Mouse (Mus musculus): ENCODE measurements around the gene Pih1d1. TPM values are rescaled to one million over a fixed set of nuclear protein-coding genes. Genes with fewer than 3 reads are reported as not detected.

Pih1d1 gene
- total and polyA plus RNA-seq, 3 experiments, result 141 to 148 TPM; not detected in 1

DNA sequence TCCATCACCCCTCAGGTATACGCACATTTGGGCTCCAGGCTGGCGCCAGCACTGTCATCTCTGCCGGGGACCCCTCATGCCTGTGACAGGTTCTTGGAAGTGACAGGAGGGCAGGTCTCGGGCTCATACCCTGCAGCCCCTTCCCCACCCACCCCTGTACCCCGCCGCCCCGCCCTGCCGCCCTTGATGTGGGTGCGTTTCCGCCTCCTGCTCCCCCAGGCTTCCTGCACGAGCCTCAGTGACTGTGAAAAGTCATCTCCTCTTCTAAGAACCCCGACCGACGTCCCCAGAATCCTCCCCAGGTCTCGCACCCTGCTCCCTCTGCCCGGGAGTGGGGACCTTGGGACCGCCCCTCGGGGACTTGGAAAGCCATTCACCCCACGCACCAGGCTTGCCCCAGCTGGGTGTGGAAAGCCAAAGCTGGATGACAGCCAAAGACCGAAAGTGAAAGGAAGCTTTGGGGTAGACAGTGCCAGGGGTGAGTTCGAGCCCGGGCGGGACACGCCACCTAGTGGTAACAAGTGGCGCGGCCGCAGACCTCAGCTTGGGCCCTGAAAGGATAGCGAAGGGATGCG lies 18.0 kb upstream of the Pih1d1 start, which contains the start of the genes Gm45713 and Flt3l (continued):
- TF ChIP-seq E2F4 (IDR thresholded peaks at IDR 0.05; ENCODE audit: borderline replicate concordance, low read depth, low read length), result no peak

DNA sequence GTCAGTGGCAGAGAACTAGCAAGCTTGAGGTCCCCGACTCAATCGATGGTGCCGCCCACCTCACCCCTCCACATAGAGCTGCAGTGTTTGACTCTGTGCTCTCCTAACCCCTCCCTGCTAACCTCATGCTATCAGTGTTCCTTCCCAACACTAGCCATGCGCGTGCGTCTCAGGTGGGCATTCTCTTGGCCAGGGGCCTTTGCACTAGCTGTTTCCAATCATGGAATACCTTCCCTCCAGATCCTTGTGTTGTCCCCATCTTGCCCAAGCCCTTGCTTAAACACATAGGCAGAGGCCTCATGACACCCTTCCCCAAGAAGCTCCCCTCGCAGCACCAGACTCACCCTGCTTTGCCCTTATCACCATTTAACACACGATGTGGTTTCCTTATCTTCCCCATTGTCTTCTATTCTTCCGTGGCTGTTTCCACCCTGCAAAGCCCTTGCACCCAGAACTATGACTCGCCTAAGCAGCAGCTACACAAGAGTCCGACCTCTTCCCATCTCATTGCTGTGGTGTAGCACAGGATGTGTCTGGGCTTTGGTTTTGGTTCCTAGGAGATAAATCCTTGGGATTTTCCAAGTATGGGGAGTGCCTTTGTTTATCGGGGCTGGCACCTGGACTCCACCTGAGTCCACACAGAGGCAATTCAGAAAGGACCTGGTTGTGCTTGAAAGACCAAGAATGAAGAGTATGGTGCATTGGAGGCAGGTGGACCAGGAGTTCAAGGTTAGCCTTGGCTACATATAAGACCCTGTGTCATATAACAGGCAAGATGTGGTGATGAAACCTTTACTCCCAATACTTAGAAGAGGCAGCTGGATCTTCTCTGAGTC lies 16.7 kb upstream of the Pih1d1 start:
- Histone ChIP-seq H3K79me2 (ENCODE audit: control insufficient read depth, insufficient read depth, low read length, poor library complexity) (no peaks in the 10 kb centered on the region; the same call in 1 of the 2 replicates), H3K9me3 (replicated peaks; ENCODE audit: insufficient read depth, low read length) (no peaks in the 10 kb centered on the region), H3K9ac (ENCODE audit: control insufficient read depth, low read depth, low read length, poor library complexity, severe bottlenecking) (peak overlapping the region; percentile 75), H3K27me3 (ENCODE audit: control insufficient read depth in 1 of 2, insufficient read depth in 2 of 2, low read length in 2 of 2) (no peaks in the 10 kb centered on the region), H3K27ac (ENCODE audit: control insufficient read depth, low read depth, low read length) (peak overlapping the region; percentile 92), H3K4me3 (ENCODE audit: control insufficient read depth in 1 of 2, insufficient read depth in 1 of 2, low read depth in 2 of 2, low read length in 2 of 2) (peak overlapping the region in 1 of 2 experiments; percentile 74; a peak in 2 of 4 replicates), H3K4me1 (ENCODE audit: control insufficient read depth in 1 of 2, insufficient read depth in 2 of 2, low read length in 2 of 2) (peaks cover 11 to 27% of the 10 kb centered on the region in 2 experiments), H3K36me3 (ENCODE audit: control insufficient read depth in 1 of 2, insufficient read depth in 2 of 2, low read length in 2 of 2) (peaks cover 0 to 16% of the 10 kb centered on the region in 2 experiments; a peak in 2 of 4 replicates)
- DNase-seq (ENCODE audit: low read depth, low spot score), result peak; percentile 98
- TF ChIP-seq POLR2AphosphoS5 (IDR thresholded peaks at IDR 0.05; ENCODE audit: borderline replicate concordance, low read depth, low read length) (no peak), CHD1 (IDR thresholded peaks at IDR 0.05; ENCODE audit: low read depth, low read length) (no peak), TCF12 (IDR thresholded peaks at IDR 0.05; ENCODE audit: low read depth, low read length) (peak; percentile 99), SIN3A (IDR thresholded peaks at IDR 0.05; ENCODE audit: low read length) (peak; percentile 97), GABPA (IDR thresholded peaks at IDR 0.05; ENCODE audit: low read depth, low read length) (no peak), EP300 (IDR thresholded peaks at IDR 0.05; ENCODE audit: low read depth in 1 of 2, low read length in 2 of 2) (peak; percentile 97 to 98), TAL1 (IDR thresholded peaks at IDR 0.05; ENCODE audit: low read length) (peak; percentile 96), NELFE (IDR thresholded peaks at IDR 0.05; ENCODE audit: low read depth, low read length) (peak; percentile 42; the same call in 1 of the 2 replicates), USF2 (IDR thresholded peaks at IDR 0.05; ENCODE audit: borderline replicate concordance in 1 of 2, insufficient read depth in 1 of 2, low read depth in 1 of 2, low read length in 2 of 2) (no peak), MYB (IDR thresholded peaks at IDR 0.05; ENCODE audit: low read depth, low read length) (peak; percentile 31; the same call in 1 of the 2 replicates), UBTF (IDR thresholded peaks at IDR 0.05; ENCODE audit: borderline replicate concordance, insufficient read depth, low read depth, low read length) (no peak), CTCF (IDR thresholded peaks at IDR 0.05 in 2 of 3, conservative IDR thresholded peaks at IDR 0.05 in 1 of 3; ENCODE audit: control insufficient read depth in 1 of 3, insufficient read depth in 1 of 3, low read depth in 2 of 3, low read length in 3 of 3, poor library complexity in 1 of 3, severe bottlenecking in 1 of 3) (no peak), MAX (IDR thresholded peaks at IDR 0.05; ENCODE audit: low read length) (peak; percentile 65; the same call in 1 of the 2 replicates), ELF1 (IDR thresholded peaks at IDR 0.05; ENCODE audit: low read depth, low read length) (peak; percentile 65; the same call in 1 of the 2 replicates), SMC3 (IDR thresholded peaks at IDR 0.05; ENCODE audit: low read depth, low read length) (no peak), ZKSCAN1 (IDR thresholded peaks at IDR 0.05; ENCODE audit: low read depth, low read length) (no peak), BHLHE40 (IDR thresholded peaks at IDR 0.05; ENCODE audit: borderline replicate concordance, low read depth, low read length) (peak; percentile 62; the same call in 1 of the 2 replicates), ZNF384 (IDR thresholded peaks at IDR 0.05; ENCODE audit: low read depth, low read length) (peak; percentile 34; the same call in 1 of the 2 replicates), JUND (IDR thresholded peaks at IDR 0.05; ENCODE audit: low read depth, low read length) (peak; percentile 63), RAD21 (IDR thresholded peaks at IDR 0.05; ENCODE audit: low read depth, low read length) (no peak), ZMIZ1 (IDR thresholded peaks at IDR 0.05; ENCODE audit: low read depth, low read length) (0 out of 2 replicates have a peak, but pooled peaks have one; percentile 39), MYC (IDR thresholded peaks at IDR 0.05; ENCODE audit: low read depth, low read length) (no peak; the same call in none of the 2 replicates), RCOR1 (IDR thresholded peaks at IDR 0.05; ENCODE audit: low read depth, low read length) (peak; percentile 93), TBP (IDR thresholded peaks at IDR 0.05; ENCODE audit: low read depth, low read length) (peak; percentile 59; the same call in 1 of the 2 replicates), ZC3H11A (IDR thresholded peaks at IDR 0.05; ENCODE audit: low read depth, low read length) (no peak), POLR2AphosphoS2 (IDR thresholded peaks at IDR 0.05; ENCODE audit: low read length) (0 out of 2 replicates have a peak, but pooled peaks have one; percentile 35), MAZ (IDR thresholded peaks at IDR 0.05; ENCODE audit: low read depth, low read length) (peak; percentile 79; the same call in 1 of the 2 replicates), GATA1 (IDR thresholded peaks at IDR 0.05; ENCODE audit: low read depth, low read length) (peak; percentile 99), KAT2A (conservative IDR thresholded peaks at IDR 0.05; ENCODE audit: low read depth, low read length) (no peak; the same call in 1 of the 2 replicates), HCFC1 (IDR thresholded peaks at IDR 0.05; ENCODE audit: low read depth, low read length) (peak; percentile 59), ETS1 (IDR thresholded peaks at IDR 0.05; ENCODE audit: low read depth, low read length) (peak; percentile 94)
